Mouse (Mus musculus) stomach, embryonic 16.5 days (tissue): ENCODE measurements around the gene Hsbp1. TPM values are rescaled to one million over a fixed set of nuclear protein-coding genes. Genes with fewer than 3 reads are reported as not detected.
"Not testable (repeated sequence)": the region's sequence is repeated elsewhere in the genome, so short reads cannot be mapped to it uniquely, and the experiment has no call there.

Experiments used
- ATAC-seq: fragments of 200-750 bp; cut with Nextera tagmentation; 2 replicates; pipeline ENCODE4 v1.8.0; 2017; ENCODE audit warnings: moderate number of reproducible peaks, moderate TSS enrichment; ENCODE audit not compliant: insufficient read depth, low FRiP score
- H3K27ac ChIP-seq: fragments of 300-500 bp; sonication (generic); 2 replicates; pipeline ENCODE4 v1.5.1; 2014; ENCODE audit warnings: low read length
- H3K27me3 ChIP-seq: fragments of 300-500 bp; sonication (generic); 2 replicates; pipeline ENCODE4 v1.6.1; 2014; ENCODE audit warnings: low read length, control low read depth, mixed read lengths; ENCODE audit not compliant: control insufficient read depth, insufficient read depth
- H3K36me3 ChIP-seq: fragments of 300-500 bp; sonication (generic); 2 replicates; pipeline ENCODE4 v1.6.1; 2014; ENCODE audit warnings: low read length; ENCODE audit not compliant: control insufficient read depth, insufficient read depth
- H3K4me1 ChIP-seq: fragments of 300-500 bp; sonication (generic); 2 replicates; pipeline ENCODE4 v1.6.1; 2014; ENCODE audit warnings: low read length, control low read depth, mixed read lengths; ENCODE audit not compliant: control insufficient read depth, insufficient read depth
- H3K4me2 ChIP-seq: fragments of 300-500 bp; sonication (generic); 2 replicates; pipeline ENCODE4 v1.6.1; 2014; ENCODE audit warnings: low read depth, low read length, mixed read lengths
- H3K4me3 ChIP-seq: fragments of 300-500 bp; sonication (generic); replicated peaks from 2 replicates; pipeline ENCODE4 v1.5.1; 2014; ENCODE audit warnings: mild to moderate bottlenecking, low read length
- H3K9ac ChIP-seq: fragments of 300-500 bp; sonication (generic); 2 replicates; pipeline ENCODE4 v1.6.1; 2014; ENCODE audit warnings: low read length
- H3K9me3 ChIP-seq: fragments of 300-500 bp; sonication (generic); replicated peaks from 2 replicates; pipeline ENCODE4 v1.6.1; 2016; ENCODE audit warnings: low read length, control low read depth; ENCODE audit not compliant: control insufficient read depth
- WGBS: fragments of 180-500 bp; shearing (Covaris S2); extraction: QIAGEN DNeasy Blood & Tissue Kit; methylation state at CpG from one replicate; pipeline ENCODE4 v1.1.7; 2014; 5-methylcytosine and 5-hydroxymethylcytosine counted together
- polyA plus RNA-seq: library from polyadenylated mRNA; unstranded; fragments of >200 nt; fragmentation: Nextera tagmentation; extraction: Ambion mirVana; gene quantifications from 2 replicates; pipeline ENCODE4 v1.2.1, GENCODE M21; 2015

The Hsbp1 gene
- polyA plus RNA-seq, 1 experiment from 2014 or later, result 307 TPM

GRCm38 (mm10) chr8:119374716-119375115 lies 30.4 kb downstream of the Hsbp1 start:
- H3K9me3 ChIP-seq, H3K9ac ChIP-seq, H3K4me3 ChIP-seq, H3K36me3 ChIP-seq, H3K4me2 ChIP-seq, H3K27ac ChIP-seq, ATAC-seq, H3K4me1 ChIP-seq, H3K27me3 ChIP-seq: not testable (repeated sequence)
- 72% methylated on average over 9 of the region's 9 CpGs for WGBS

- ATAC-seq, result no peak
- H3K9ac ChIP-seq, result no peak overlapping the region
- WGBS, result 69% methylated on average over 7 of the region's 7 CpGs
- H3K27ac ChIP-seq, result no peak overlapping the region
- no peaks in the 10 kb centered on the region for H3K27me3 ChIP-seq
- H3K4me1 ChIP-seq, result no peaks in the 10 kb centered on the region
- no peak overlapping the region for H3K4me2 ChIP-seq
- H3K9me3 ChIP-seq, result no peaks in the 10 kb centered on the region
- no peaks in the 10 kb centered on the region for H3K36me3 ChIP-seq
- no peak overlapping the region for H3K4me3 ChIP-seq
Observed at GRCm38 (mm10) chr8:119378476-119378875, 34.2 kb downstream of the Hsbp1 start.

DNA sequence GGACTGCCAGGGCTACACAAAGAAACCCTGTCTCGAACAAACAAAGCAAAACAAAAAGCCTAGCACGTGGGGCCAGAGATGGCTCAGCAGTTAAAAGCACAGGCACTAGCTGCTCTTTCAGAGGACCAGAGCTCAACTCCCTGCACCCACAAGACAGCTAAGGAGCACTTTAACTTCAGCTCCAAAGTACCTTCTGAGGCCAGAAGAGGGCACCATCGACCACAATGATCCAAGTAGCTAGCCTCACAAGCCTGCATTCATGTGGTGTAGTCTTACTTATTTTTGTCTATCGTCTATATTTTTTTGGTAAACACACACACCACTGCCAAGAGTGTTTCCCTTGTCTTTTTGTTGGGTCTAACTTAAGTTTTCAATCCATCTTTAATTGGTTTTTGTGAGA lies 36.3 kb downstream of the Hsbp1 start:
- Histone ChIP-seq H3K27me3 (no peaks in the 10 kb centered on the region), H3K27ac (no peak overlapping the region), H3K36me3 (no peaks in the 10 kb centered on the region), H3K4me3 (no peak overlapping the region), H3K9me3 (no peaks in the 10 kb centered on the region), H3K4me1 (no peaks in the 10 kb centered on the region), H3K4me2 (no peak overlapping the region), H3K9ac (no peak overlapping the region)
- no peak for ATAC-seq
- WGBS, result 33% methylated on average over 4 of the region's 4 CpGs

DNA sequence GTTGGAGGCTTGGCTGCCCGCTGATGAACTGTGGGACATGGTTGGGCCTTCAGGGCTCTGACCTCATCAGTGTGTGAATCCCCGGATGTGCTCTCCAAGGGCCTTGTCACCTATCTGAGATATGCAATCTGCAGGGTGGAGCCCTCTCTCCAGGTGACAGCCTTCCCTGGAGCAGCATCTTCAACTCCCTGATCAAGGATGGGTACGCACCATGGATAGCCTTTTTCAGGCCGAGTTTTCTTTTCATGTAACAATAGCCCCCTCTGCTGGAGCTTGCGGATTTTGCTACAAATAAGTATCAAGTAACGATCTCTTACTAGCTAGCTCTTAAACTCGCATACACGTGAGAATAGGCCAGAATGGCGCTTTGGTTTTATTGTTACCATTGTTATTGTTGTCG lies 40.2 kb downstream of the Hsbp1 start:
- no peak overlapping the region for H3K9ac ChIP-seq
- H3K9me3 ChIP-seq, result no peaks in the 10 kb centered on the region
- no peaks in the 10 kb centered on the region for H3K27me3 ChIP-seq
- no peak overlapping the region for H3K4me2 ChIP-seq
- no peak overlapping the region for H3K27ac ChIP-seq
- 19% methylated on average over 10 of the region's 10 CpGs for WGBS
- H3K36me3 ChIP-seq, result no peaks in the 10 kb centered on the region
- H3K4me1 ChIP-seq, result no peaks in the 10 kb centered on the region
- H3K4me3 ChIP-seq, result no peak overlapping the region
- ATAC-seq, result no peak

DNA sequence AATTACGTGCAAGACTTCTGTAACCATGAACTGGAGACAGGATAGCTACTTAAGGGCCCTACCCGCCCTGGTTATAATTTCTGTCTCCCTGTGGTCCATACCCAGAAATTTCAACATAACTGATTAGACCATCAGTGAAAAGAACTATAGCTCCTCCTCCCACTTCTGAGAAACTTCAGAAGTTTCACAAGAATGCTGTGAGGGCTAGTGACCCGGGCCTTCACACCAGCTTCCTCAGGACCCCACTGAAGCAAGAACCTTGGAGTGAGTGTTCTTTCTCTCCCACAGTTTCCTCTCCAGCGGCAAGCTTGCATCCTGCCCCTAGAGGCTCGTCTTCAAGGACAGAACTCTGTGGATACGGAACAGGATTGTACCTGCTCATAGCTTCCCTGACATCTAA lies 41.6 kb downstream of the Hsbp1 start:
- no peak overlapping the region for H3K4me3 ChIP-seq
- no peaks in the 10 kb centered on the region for H3K4me1 ChIP-seq
- H3K27ac ChIP-seq, result no peak overlapping the region
- H3K27me3 ChIP-seq, result no peaks in the 10 kb centered on the region
- H3K4me2 ChIP-seq, result no peak overlapping the region
- H3K9me3 ChIP-seq, result no peaks in the 10 kb centered on the region
- H3K9ac ChIP-seq, result no peak overlapping the region
- no peak for ATAC-seq
- no peaks in the 10 kb centered on the region for H3K36me3 ChIP-seq
- 69% methylated on average over 6 of the region's 6 CpGs for WGBS

GRCm38 (mm10) chr8:119386988-119387387 lies 42.7 kb downstream of the Hsbp1 start:
- H3K4me3 ChIP-seq, result no peak overlapping the region
- no peak overlapping the region for H3K9ac ChIP-seq
- H3K4me1 ChIP-seq, result no peaks in the 10 kb centered on the region
- no peaks in the 10 kb centered on the region for H3K27me3 ChIP-seq
- 82% methylated on average over 6 of the region's 6 CpGs for WGBS
- no peak for ATAC-seq
- no peak overlapping the region for H3K27ac ChIP-seq
- no peaks in the 10 kb centered on the region for H3K36me3 ChIP-seq
- H3K4me2 ChIP-seq, result no peak overlapping the region
- no peaks in the 10 kb centered on the region for H3K9me3 ChIP-seq

GRCm38 (mm10) chr8:119394097-119394496 lies 49.8 kb downstream of the Hsbp1 start:
- no peak for ATAC-seq
- peaks cover 8% of the 10 kb centered on the region; the same call in 1 of the 2 replicates for H3K4me1 ChIP-seq
- no peaks in the 10 kb centered on the region for H3K9me3 ChIP-seq
- H3K36me3 ChIP-seq, result no peaks in the 10 kb centered on the region; the same call in 1 of the 2 replicates
- WGBS, result 74% methylated on average over 9 of the region's 9 CpGs
- peak overlapping the region; percentile 92 for H3K9ac ChIP-seq
- no peaks in the 10 kb centered on the region for H3K27me3 ChIP-seq
- H3K4me3 ChIP-seq, result peak overlapping the region; percentile 81
- H3K4me2 ChIP-seq, result peak overlapping the region; percentile 99
- no peak overlapping the region for H3K27ac ChIP-seq

- peak within 1 kb of the TSS; percentile 85 for H3K27ac ChIP-seq
- WGBS, result 1% methylated on average over 44 of the region's 44 CpGs
- peak within 1 kb of the TSS; percentile 92 for H3K9ac ChIP-seq
- H3K4me1 ChIP-seq, result peaks cover 8% of the 10 kb centered on the region; the same call in 1 of the 2 replicates
- ATAC-seq, result peak; percentile 94
- H3K4me2 ChIP-seq, result peak within 1 kb of the TSS; percentile 99
- H3K27me3 ChIP-seq, result no peaks in the 10 kb centered on the region
- peak within 1 kb of the TSS; percentile 81 for H3K4me3 ChIP-seq
- no peaks in the 10 kb centered on the region; the same call in 1 of the 2 replicates for H3K36me3 ChIP-seq
- no peaks in the 10 kb centered on the region for H3K9me3 ChIP-seq
Observed at GRCm38 (mm10) chr8:119394524-119395026, 50.3 kb downstream of the Hsbp1 start, which contains the start of gene Mlycd. Gene Mlycd (plus strand): TSS chr8:119394878.

DNA sequence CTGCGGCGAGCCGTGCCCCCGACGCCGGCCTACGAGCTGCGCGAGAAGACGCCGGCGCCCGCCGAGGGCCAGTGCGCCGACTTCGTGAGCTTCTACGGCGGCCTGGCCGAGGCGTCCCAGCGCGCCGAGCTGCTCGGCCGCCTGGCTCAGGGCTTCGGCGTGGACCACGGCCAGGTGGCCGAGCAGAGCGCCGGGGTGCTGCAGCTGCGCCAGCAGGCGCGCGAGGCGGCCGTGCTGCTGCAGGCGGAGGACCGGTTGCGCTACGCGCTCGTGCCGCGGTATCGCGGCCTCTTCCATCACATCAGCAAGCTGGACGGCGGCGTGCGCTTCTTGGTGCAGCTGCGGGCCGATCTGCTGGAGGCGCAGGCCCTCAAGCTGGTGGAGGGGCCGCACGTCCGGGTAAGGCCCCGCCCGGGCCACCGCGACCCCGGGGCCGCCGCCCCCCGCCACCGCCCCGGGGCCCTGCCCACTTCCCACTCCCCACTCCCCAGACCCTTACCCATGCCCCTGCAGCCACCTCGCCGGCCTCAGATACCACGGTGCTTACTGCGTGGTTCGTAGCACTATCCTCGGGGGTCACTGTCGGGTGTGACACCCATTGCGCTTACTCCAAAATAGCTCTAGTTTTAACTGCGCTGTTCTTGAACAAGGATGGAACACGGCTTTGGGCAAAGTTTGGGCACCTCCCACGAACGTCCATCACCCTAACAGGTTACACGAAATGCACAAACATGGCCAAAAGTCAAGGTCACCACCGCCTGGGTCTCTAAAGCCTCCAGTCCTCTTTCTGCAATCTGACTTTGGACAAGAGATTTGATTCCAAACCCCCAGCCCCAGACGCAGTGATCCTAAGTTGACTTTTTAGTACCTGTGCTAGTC lies 51.0 kb downstream of the Hsbp1 start:
- WGBS, result 5% methylated on average over 82 of the region's 83 CpGs
- Histone ChIP-seq H3K36me3 (no peaks in the 10 kb centered on the region; the same call in 1 of the 2 replicates), H3K9me3 (no peaks in the 10 kb centered on the region), H3K4me1 (peaks cover 8% of the 10 kb centered on the region; the same call in 1 of the 2 replicates), H3K9ac (peak overlapping the region; percentile 92), H3K4me3 (peak overlapping the region; percentile 81), H3K27ac (peak overlapping the region; percentile 85), H3K4me2 (peak overlapping the region; percentile 99), H3K27me3 (no peaks in the 10 kb centered on the region)
- peak; percentile 37; the same call in 1 of the 2 replicates for ATAC-seq
